In the genomic region with DNA sequence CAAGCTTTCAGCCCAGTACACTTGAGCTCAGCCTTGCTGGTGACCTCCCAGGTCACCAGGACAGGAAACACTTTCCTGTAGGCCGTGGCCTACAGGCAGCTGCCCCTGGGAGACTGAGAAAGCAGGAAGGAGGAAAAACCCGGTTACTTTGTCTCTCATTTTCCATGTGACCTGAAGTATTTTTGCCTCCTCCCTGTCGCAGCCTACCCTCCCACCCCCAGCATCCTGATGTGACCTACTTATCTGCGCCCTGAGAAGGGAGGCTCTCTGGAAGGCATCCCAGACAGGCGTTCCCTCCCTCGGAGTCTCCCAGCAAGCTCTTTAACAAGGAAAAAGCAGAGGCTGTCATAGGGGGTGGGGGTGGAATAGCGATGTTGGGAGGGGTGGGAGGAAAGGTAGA, we compare ENCODE assay signal across 8 mouse cellular contexts. TPM values are rescaled to one million over a fixed set of nuclear protein-coding genes. Genes with fewer than 3 reads are reported as not detected.
DNase-seq lines count a peak whose midpoint lies in the region; ATAC-seq and TF ChIP-seq lines count a peak whose summit lies in the region.

No protein-coding gene starts in this region.

- no peaks in the 10 kb centered on the region for H3K79me2 ChIP-seq in liver, adult 2 months (ENCODE audit: control insufficient read depth, insufficient read depth, low read length)
- H3K79me2 ChIP-seq in heart, adult 2 months (replicated peaks; ENCODE audit: control insufficient read depth, insufficient read depth, low read length) = no peaks in the 10 kb centered on the region

- H3K27ac ChIP-seq in liver, adult 2 months (replicated peaks; ENCODE audit: insufficient read depth, low read depth, low read length) = peak overlapping the region; percentile 27; the same call in 1 of the 2 replicates
- no peak overlapping the region for H3K27ac ChIP-seq in liver, embryonic 12.5 days
- peak overlapping the region; percentile 89 for H3K27ac ChIP-seq in heart, adult 2 months
- no peak overlapping the region for H3K27ac ChIP-seq in hindbrain, embryonic 14.5 days

- no peak for ATAC-seq in liver, embryonic 12.5 days
- no peak for ATAC-seq in hindbrain, embryonic 14.5 days (ENCODE audit: low FRiP score)

- no peaks in the 10 kb centered on the region for H3K27me3 ChIP-seq in liver, adult 2 months (ENCODE audit: control insufficient read depth, insufficient read depth, low read length)
- no peaks in the 10 kb centered on the region for H3K27me3 ChIP-seq in liver, embryonic 12.5 days (replicated peaks)
- no peaks in the 10 kb centered on the region for H3K27me3 ChIP-seq in heart, adult 2 months (ENCODE audit: control insufficient read depth, insufficient read depth, low read length)
- H3K27me3 ChIP-seq in hindbrain, embryonic 14.5 days (ENCODE audit: control insufficient read depth, insufficient read depth, low read length) = no peaks in the 10 kb centered on the region

- H3K36me3 ChIP-seq in liver, adult 2 months (ENCODE audit: control insufficient read depth, insufficient read depth, low read length) = no peaks in the 10 kb centered on the region
- no peaks in the 10 kb centered on the region for H3K36me3 ChIP-seq in liver, embryonic 12.5 days
- peaks cover 10% of the 10 kb centered on the region for H3K36me3 ChIP-seq in heart, adult 2 months (ENCODE audit: control insufficient read depth, insufficient read depth, low read length)
- no peaks in the 10 kb centered on the region for H3K36me3 ChIP-seq in hindbrain, embryonic 14.5 days (replicated peaks; ENCODE audit: control insufficient read depth, insufficient read depth)

- TF ChIP-seq CTCF in liver, adult 2 months (IDR thresholded peaks at IDR 0.05; ENCODE audit: low read depth, low read length) = no peak
- no peak for TF ChIP-seq CTCF in heart, adult 2 months (IDR thresholded peaks at IDR 0.05)

- WGBS in liver, adult 2 months = 48% methylated on average over 7 of the region's 7 CpGs
- 38% methylated on average over 7 of the region's 7 CpGs for WGBS in liver, embryonic 12.5 days (ENCODE audit: insufficient replicate concordance)
- 0% methylated on average over 7 of the region's 7 CpGs for WGBS in heart, adult 2 months
- WGBS in hindbrain, embryonic 14.5 days = 34% methylated on average over 7 of the region's 7 CpGs

- TF ChIP-seq POLR2A in liver, adult 2 months (IDR thresholded peaks at IDR 0.05; ENCODE audit: extremely low read depth, insufficient read depth, low read length) = no peak
- TF ChIP-seq POLR2A in heart, adult 2 months (IDR thresholded peaks at IDR 0.05; ENCODE audit: insufficient read depth, low read depth, low read length) = no peak

- H3K9me3 ChIP-seq in liver, embryonic 12.5 days (replicated peaks) = no peaks in the 10 kb centered on the region
- H3K9me3 ChIP-seq in hindbrain, embryonic 14.5 days (ENCODE audit: control insufficient read depth, low read length) = no peaks in the 10 kb centered on the region

- no peak overlapping the region for H3K4me3 ChIP-seq in liver, adult 2 months (ENCODE audit: insufficient read depth, low read depth, low read length)
- H3K4me3 ChIP-seq in liver, embryonic 12.5 days = no peak overlapping the region
- no peak overlapping the region for H3K4me3 ChIP-seq in heart, adult 2 months
- H3K4me3 ChIP-seq in hindbrain, embryonic 14.5 days (replicated peaks; ENCODE audit: low read length) = no peak overlapping the region

- no peak overlapping the region for H3K9ac ChIP-seq in liver, adult 2 months (ENCODE audit: low read depth, low read length)
- no peak overlapping the region for H3K9ac ChIP-seq in liver, embryonic 12.5 days
- no peak overlapping the region for H3K9ac ChIP-seq in heart, adult 2 months (ENCODE audit: low read depth, low read length)
- no peak overlapping the region for H3K9ac ChIP-seq in hindbrain, embryonic 14.5 days

- 0 out of 2 replicates have a peak, but pooled peaks cover 2% of the 10 kb centered on the region for H3K4me1 ChIP-seq in liver, adult 2 months (ENCODE audit: control insufficient read depth, insufficient read depth, low read length)
- peaks cover 36% of the 10 kb centered on the region for H3K4me1 ChIP-seq in liver, embryonic 12.5 days
- H3K4me1 ChIP-seq in heart, adult 2 months (ENCODE audit: control insufficient read depth, insufficient read depth, low read length) = peaks cover 22% of the 10 kb centered on the region
- peaks cover 10% of the 10 kb centered on the region for H3K4me1 ChIP-seq in hindbrain, embryonic 14.5 days (replicated peaks; ENCODE audit: control insufficient read depth, insufficient read depth, low read length)

- H3K4me2 ChIP-seq in liver, embryonic 12.5 days = no peak overlapping the region
- no peak overlapping the region for H3K4me2 ChIP-seq in hindbrain, embryonic 14.5 days (replicated peaks)

- TF ChIP-seq EP300 in heart, adult 2 months (IDR thresholded peaks at IDR 0.05; ENCODE audit: insufficient read depth, low read depth, low read length) = peak; percentile 91

- DNase-seq in liver, adult 2 months (ENCODE audit: extremely low read depth, low read depth, low spot score) = peak; percentile 31
- peak; percentile 25 to 35 for DNase-seq in cerebellum, postnatal 10 days
- DNase-seq in heart, adult 2 months = peak; percentile 82 to 91
- DNase-seq in kidney, postnatal 36 days = peak; percentile 73 to 85
- peak; percentile 42 for DNase-seq in lung, postnatal 25 days (ENCODE audit: low spot score)
- peak; percentile 30 for DNase-seq in yolk sac, embryonic 10.5 days (ENCODE audit: low spot score)
- DNase-seq in hindbrain, embryonic 14.5 days (ENCODE audit: low spot score) = no peak

- intact Hi-C loops in heart, adult 2 months (cut with DNase I) = loop anchor here (2.0 kb wide), 1 partner anchor 52 kb away; no protein-coding TSS in a partner anchor

RNA-seq across cellular contexts. Expression of a gene that starts 16.0 kb away (rescaled TPM):
- total RNA-seq in liver, adult 2 months (2014; rRNA removed) = not detected in 2 replicates
- not detected in 2 replicates for polyA plus RNA-seq in liver, adult 2 months (2012; rRNA removed)
- not detected in 2 replicates for polyA plus RNA-seq in liver, embryonic 12.5 days (2016; fragmentation: Nextera tagmentation; extraction: Ambion mirVana)
- not detected for total RNA-seq in heart, adult 2 months (2021)
- not detected in 2 replicates for polyA plus RNA-seq in heart, adult 2 months (2012; rRNA removed)
- not detected in 2 replicates for polyA plus RNA-seq in hindbrain, embryonic 14.5 days (2014; fragmentation: Nextera tagmentation; extraction: Ambion mirVana)

Comparison
In these comparisons a context has a peak if more than half of its experiments do, and no peak if none do; other contexts are left out.
1. H3K27ac ChIP-seq: peak in liver, adult 2 months (single experiment) and heart, adult 2 months (single experiment); none in liver, embryonic 12.5 days (single experiment) and hindbrain, embryonic 14.5 days (single experiment).